Mouse (Mus musculus) CD8-positive naive resting alpha-beta T cell, adult 2 months (primary cell): ENCODE results near the gene Aph1a.
A peak's percentile ranks its signal among the peaks of the same experiment; 100 is the strongest.
"Not testable (repeated sequence)": the region's sequence is repeated elsewhere in the genome, so short reads cannot be mapped to it uniquely, and the experiment has no call there.

Experiments
- DNase-seq, 2 experiments: peaks; one replicate each; pipeline ENCODE4 v3.0.0; 2022; ENCODE audit warnings: low read depth in 2 of 2, low spot score in 2 of 2

Aph1a gene

DNA sequence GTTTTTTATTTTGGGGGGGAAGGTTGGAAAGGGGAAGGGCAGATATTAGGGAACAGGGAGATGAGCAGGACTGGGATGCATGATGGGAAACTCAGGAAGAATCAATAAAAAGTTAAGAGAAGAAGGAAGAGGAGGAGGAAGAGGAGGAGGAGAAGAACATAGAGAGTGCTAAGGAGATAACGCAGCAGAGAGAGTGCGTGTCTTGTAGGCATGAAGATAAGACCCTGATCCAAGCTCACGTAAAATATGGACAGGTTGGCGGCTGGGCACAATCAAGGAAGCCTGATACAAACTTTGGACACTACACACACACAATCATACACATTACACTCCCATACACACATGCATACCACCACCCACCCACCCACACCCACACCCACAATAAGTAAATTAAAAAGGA lies 20.9 kb downstream of the Aph1a start:
- no peak for DNase-seq

DNA sequence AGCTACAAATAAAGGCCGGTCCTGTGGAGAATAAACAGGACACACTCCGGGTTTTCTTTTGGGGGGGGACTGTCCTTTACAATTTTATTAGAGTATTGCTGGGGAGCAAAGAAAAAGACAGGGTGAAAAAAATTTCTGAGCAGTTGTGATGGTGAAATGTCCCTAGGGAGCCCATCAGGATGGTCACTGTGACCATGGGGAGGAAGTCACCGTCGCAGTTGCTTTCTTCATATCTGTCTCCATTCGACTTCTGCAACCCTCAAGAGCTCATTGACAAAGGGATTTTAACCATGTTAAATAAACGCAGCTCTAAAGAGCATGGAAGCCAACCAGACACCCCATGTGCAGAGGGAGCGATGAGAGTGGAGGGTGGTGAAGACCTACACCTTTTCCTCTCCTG lies 23.0 kb downstream of the Aph1a start:
- DNase-seq = no peak

DNA sequence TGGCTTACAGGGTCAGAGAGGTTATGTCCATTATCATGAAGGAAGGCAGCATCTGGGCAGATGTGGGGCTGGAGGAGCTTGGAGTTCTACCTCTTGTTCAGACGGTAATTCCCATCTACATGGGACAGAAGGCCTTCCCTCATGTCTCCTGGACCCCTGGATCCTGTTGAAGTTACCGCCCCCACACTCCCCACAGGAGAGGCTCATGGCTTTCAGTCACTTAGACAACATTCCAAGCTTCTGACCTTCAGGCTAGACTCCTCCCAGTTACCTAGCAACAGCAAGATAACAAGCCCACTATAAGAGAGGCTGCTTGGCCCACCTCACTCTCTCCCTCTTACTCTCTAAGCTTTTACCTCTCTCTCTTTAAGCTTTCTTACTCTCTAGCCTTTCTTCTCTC lies 26.8 kb downstream of the Aph1a start:
- not testable (repeated sequence) for DNase-seq

DNA sequence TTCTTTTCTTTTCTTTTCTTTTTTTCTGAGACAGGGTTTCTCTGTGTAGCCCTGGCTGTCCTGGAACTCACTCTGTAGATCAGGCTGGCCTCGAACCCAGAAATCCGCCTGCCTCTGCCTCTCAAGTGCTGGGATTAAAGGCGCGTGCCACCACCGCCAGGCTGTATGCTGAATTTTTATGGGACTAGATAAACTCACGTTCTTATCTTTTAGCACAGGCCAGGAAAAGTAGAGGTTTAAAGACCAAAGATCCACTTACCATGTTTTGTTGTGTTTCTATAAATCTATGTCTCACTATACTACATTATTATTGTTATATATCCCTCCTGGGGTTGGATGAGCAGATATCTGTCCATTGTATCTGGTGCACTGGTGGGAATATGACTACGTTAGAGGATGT lies 29.7 kb downstream of the Aph1a start:
- DNase-seq = not testable (repeated sequence)

DNA sequence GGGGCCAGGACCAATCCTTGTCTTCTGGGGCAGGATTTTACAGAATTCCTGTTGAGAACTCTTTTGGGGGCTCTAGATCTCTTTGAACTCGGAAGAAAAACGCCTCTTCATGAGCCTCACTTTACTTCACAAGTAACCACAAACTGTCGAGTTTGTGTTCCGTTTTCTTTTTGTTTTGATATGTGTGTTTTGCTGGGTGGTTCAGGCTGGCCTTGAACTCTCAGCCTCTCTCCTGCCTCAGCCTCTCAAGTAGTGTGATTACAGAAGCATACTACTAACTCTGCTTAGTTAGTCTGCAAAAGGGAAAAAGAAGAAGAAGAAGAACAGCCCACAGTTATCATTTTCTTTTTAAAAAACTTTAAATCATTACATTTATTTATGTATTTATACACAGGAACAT lies 30.4 kb downstream of the Aph1a start:
- DNase-seq = no peak

DNA sequence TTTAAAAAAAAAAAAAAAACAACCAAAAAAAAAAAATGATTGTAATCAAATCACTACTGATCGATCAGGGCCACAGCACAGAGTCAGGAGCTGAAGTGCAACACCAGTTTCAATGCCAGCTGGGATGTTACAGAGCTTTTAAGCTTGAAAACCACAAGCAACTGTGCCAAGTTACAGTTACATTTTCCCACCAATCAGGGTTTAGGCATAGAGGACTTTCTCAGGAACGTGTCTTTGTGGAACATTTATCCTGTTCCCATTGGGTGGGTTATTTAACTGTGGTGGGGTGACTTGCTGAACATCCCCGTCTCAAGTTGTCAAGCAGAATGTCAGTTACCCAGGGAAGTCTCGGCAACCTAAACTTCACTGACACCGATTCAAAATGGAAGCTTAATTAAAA lies 31.3 kb downstream of the Aph1a start:
- DNase-seq = no peak

DNA sequence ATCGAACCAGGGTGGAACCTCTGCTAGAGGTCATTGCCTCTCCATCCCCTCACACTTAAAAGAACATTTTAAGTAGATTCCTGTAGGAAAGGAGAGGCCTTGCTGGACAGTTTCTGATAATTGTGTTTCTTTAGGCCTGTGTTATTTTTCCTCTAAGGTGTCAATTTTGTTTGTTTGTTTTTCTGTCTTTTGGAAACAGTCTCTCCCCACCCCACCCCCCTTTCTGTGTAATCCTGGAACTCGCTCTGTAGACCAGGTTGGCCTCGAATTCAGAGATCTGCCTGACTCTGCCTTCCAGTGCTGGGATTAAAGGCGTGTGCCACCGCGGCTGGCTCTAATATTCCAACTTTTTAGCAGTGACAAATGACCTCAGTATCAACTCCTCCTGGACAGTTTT lies 34.5 kb downstream of the Aph1a start:
- DNase-seq = no peak

DNA sequence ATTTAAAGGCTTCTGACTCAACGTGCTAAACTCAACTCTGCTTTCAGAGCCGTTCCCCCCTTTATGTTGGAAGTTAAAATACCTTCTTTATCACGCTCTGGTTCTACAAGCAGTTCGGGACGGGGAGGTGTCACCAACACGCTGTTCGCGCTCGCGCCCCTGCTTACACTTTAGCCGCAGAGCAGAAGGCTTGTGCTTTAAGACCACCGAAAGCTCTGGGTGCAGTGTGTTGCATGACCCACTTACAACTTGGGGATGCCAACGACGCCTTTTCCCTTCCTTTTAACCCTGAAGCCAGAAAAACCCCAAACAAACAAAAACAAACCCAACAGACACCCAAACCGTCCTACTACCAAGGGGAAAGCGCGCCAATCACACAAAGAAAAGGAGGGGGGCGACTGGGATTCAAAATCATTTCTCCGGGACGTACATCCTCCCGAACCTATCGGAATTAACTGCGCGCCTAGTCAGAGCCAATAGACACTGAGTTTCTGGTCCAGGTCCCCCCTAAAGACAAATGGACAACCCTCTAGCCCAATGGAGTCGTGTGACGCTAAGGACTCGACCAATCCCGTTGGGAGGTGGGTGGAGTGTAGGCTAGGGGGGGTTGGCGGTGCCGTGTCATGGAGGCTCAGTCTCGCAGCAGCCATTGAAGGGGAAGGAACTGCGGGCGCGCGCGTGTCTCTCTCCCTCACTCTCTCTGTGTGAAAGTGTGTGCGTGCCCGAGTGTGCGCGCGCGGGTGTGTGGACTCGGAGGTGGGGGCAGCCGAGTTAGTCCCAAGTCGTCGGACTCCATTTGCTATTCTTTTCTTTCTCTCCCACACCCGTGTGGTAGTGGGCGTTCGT lies 35.1 kb downstream of the Aph1a start, which contains the start of gene Anp32e:
Gene Anp32e (plus strand): TSS at position 589 of the 846 bp plus-strand sequence.
- peak; percentile 95 to 97 for DNase-seq

DNA sequence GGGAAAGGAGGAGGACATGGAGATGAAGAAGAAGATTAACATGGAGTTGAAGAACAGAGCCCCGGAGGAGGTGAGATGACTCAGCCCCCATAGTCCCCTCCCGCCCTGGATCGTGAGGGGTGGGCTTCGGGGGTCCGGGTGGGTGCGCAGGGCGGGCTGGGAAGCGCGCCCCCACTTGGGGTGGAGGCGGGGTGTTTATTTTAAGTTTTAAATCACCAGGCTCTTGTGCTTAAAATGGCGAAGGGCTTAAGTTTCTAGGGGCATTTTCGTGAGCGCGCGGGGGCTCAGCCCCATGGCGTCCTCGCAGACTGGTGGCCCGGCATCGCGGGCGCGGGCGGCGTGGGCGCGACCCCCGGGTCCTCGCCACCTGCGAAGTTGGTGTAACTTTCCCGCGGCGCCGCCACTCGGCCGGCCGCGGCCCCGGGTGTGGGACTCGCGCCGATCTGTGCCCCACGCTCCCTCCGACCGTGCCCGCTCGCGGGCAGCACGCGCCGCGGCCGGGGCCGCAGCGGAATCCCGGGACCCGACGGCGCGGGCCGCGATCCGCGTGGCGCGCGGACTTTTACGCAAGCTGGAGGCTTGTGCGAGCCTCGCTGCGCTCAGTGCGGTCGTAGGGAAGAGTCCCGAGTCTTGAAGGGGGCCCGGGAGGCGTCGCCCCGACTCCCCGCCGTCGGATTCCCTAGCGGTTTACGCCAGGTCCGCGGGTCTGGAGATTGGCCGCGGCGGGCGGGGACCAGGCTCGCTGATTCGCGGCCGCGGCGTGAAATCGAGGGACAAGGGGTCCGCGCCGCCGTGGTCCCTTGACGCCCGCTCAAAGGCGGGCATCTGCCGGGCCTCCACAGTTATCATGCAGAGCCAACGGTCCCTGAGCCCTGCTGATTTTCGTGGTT lies 36.1 kb downstream of the Aph1a start:
- DNase-seq = peak; percentile 28 to 39

DNA sequence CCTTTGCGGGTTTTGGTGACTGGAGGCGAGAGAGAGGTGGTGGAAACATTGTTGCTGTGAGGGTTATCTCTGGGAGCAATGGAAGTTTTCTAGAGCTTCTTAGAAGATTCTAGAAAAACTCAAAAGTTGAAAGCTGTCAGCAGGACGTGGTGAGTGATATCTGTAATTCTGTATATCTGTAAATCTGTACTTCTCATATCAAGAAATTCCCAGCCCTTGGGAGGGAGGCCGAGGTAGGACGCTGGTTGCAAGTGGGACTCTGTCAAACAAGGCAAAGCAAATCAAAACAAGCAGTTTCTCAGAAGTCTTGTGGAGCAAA lies 36.7 kb downstream of the Aph1a start:
- no peak for DNase-seq

DNA sequence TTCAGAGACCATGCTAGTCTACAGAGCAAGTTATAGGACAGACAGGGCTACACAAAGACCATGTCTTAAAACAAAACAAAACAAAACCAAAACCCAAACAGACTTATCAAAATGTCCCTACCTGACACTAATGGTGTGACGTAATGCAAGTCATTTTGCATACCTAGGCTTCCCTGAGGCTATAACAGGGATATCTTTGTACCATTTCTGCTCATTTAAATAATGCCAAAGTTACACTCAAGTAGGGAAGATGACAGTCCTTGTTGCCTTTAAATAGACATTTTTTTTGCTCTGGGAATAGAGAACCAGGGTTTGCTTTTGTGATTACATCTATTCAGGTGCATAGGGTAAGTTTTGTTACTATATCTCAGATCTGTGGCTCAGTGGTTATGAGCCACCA lies 37.7 kb downstream of the Aph1a start:
- no peak for DNase-seq

DNA sequence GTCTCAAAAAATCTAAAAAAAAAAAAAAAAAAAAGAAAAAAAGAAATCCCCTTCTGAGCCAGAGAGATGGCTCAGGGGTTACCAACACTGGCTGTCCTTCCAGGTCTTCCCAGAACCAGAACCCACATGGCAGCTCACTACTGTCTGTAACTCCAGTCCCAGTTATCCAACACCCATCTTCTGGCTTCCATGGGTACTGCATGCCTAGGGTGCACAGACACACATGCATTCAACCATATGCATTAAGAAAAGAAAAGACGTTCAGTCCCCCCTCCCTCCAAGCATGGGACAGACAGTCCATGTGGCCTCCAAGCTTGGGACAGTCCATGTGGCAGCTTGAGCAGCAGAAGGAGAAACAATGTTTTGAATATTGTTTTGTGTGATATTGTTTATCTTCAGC lies 38.4 kb downstream of the Aph1a start:
- DNase-seq = no peak

DNA sequence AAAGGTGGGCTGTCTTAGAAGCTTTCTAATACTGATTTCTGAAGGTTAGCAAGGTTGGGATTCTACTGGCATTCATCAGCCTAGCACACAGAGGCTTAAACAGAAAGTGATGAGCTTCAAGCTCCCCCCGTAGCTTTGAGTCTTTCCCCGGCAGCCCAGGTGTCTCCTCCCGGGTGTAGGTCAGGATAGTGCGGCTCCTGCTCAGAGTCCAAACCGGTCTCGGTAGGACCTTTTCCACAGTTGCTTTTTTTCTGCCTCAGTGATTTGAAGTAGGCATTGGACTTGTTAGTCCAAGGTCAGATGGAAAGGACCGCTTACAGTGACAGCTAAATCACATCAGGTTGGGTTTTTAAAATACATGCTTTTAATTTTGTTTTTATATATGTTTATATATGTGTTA lies 38.8 kb downstream of the Aph1a start:
- DNase-seq = no peak

DNA sequence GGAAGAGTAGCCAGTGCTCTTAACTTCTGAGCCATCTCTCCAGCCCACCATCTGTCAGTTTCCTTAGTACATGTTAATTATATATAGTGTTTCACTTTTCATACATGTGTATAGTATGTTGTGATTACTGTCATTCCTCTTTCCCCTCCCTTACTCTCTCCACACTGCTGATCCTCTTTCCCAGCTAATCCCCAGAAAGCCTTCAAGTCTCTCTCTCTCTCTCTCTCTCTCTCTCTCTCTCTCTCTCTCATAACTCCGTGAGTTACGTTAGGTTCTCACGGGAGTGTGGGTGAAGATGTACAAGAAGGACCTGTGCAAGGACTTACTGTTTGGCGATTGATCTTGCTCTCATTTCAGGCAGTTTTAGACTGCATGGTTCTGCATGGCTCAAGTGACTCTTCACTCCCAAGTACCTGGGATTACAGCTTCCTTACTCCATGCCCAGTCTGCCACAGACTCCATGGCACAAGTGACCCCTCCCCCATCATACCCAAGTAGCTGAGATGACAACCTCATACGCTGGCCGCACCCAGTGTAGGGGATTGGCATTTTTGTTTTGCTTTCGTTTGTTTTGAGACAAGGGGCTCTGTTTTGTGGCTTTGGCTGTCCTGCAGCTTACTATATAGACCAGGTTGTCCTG lies 39.5 kb downstream of the Aph1a start:
- DNase-seq = no peak

DNA sequence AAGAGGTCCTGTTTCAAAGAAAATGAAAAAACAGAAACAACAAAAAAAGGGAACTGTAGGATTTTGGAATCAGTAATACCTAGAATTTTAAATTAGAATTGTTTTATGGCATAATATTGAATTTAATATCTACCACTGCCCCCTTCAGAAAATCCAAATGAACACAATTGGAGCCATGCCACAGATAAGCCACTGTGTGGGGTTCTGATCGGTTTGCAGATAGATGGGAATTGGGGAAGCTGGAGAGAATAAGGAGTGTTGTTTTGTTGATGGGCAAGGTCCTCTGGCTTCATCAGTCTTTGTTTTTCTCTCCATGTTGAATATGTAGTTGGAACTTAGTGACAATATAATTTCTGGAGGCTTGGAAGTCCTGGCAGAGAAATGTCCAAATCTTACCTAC lies 40.7 kb downstream of the Aph1a start:
- no peak for DNase-seq

DNA sequence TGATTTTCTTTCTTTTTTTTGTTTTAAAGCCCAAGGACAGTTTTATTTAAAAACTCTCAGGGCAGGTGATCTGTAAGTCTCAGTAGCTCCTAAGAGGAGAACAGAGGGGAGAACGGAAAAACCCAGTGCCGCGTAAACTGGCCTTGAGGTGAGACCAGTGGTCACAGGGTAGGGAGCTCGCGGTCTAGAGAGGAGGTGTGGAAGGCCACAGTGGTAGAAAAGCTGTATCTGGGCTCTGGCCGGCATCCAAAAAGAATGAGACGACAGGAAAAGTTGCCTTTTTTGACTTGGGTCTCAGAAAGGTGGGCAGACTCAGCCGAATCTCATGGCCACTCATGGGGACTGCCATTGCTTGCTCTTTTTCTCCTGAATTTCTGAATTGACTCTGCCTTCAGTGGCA lies 44.4 kb downstream of the Aph1a start:
- DNase-seq = no peak

DNA sequence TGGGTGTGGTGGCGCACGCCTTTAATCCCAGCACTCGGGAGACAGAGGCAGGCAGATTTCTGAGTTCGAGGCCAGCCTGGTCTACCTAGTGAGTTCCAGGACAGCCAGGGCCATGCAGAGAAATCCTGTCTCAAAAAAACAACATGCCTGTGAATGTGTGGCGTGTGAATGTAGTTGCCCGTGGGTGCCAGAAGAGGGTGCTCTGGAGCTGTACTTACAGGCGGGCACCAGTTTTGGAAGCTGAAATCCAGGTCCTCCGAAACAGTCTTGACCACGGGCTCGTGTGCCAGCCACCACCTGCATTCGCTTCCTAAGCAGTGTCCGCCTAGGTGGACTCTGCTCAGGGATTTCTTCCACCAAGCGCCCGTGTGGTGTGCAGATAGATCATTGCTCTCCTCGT lies 45.1 kb downstream of the Aph1a start:
- peak in 1 of 2 experiments; percentile 19 for DNase-seq

DNA sequence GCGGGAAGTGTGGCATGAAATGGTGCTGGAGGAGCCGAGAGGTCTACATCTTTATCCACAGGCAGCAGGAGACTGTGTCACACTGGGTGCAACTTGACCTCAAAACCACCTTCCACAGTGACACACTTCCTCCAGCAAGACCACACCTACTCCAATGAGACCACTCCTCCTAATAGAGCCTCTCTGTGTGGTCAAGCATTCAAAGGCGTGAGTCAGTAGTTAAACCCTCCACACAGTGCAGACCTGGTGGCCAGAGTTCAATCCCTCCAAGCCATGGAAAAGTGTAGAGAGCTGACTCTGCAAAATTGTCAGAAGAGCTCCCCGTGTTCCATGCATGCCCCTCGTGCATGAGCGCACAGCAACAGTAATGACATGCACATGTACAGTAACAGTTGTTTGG lies 49.0 kb downstream of the Aph1a start:
- DNase-seq = no peak

DNA sequence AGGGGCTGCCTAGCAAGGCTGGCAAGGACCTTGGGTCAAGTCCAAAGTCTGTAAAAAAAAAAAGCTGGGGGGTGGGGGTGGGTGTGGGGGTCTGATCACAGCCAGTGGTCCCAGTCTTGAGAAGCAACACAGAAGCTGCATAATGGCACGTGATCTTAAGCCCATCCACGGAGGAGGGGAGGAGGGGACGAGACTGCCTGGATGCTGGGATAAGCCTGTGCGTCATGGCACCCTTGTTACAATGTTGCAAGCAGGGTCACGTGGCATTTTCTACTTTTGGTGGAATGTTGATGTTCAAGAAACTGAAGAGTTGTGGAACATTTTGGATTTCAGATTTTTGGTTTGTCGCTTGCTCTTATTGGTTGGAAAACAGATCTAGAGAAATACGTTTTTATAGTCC lies 49.5 kb downstream of the Aph1a start:
- DNase-seq = no peak

DNA sequence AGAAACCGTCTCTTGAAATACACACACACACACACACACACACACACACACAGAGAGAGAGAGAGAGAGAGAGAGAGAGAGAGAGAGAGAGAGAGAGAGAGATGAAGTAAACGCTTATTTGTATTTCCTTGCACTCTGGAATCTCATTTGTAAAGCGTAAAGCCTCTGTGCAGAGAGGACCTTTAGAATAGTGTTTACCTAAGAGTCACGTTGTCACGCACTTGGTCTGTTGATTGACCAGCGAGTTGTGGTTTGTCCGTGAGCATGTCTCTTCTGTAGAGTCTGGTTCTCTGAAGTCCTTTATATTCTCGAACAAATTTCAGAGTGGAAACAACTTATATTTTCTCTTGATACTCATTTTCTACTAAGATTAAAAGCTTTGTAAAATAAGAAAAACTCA lies 51.0 kb downstream of the Aph1a start:
- no peak for DNase-seq

DNA sequence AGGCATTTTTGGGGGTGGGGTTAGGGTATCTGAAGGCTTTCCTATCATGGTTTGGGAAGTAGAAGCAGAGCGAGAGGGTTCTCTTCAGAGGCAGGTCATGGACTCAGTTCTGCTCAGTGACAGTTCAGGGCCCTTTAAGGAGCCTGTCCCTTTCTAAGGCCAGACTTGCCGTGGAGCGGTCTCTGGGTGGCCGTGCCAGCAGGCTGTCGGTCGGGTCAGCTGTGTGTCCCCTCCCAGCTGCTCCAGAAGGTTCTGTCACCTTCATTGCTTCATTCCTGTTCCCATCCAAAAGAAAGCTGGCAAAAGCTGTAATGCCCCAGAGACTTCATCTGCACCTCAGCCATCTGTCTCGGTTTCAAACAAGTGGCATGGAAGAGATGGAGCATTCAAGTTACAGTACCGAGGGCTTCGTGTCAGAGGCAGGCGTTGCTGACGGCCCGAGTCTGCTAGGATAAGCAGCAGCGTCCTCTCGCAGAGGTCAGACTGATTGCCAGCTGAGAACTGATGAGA lies 52.0 kb downstream of the Aph1a start:
- DNase-seq = no peak
